Mouse (Mus musculus): ENCODE data around the gene Lrrc25.

Lrrc25 gene

DNA sequence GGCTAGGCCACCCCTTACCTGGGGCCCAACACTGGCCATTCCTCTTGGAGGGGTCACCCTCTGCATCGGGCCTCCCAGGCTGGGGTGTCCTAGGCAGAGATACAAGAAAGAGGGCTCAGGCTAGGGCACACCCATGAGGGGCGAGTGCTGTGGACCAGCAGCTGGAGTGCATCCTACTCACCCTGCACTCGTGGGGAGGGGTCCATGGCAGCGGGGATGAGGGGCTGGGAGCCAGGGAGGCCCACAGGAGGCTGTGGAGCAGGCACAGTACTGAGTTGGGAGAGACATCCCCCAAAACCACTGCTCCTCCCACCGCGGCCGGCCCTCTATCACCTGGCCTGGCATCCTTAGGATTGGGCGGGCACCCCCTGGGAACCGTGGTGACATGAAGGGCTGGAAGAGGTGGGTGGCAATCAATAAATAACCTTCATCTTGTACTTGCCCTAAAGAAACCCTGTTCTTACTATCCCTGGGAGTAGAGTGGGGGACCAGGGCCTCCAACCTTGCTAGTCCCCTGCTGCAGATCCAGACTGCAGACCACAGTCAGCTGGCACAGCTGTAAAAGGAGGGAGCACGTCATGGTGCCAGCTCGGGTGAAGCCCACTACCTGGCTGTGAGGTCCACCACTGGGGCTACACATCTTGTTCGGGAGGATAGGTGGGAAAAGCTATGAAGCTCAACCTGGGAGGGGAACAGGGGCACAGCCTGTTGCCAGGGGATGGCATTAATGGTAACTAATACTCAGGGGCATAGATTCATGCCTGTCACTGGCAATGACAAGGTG is 16.3 kb upstream of the Lrrc25 start:
- DNase-seq (ENCODE audit: low spot score in 2 of 2): no peak

DNA sequence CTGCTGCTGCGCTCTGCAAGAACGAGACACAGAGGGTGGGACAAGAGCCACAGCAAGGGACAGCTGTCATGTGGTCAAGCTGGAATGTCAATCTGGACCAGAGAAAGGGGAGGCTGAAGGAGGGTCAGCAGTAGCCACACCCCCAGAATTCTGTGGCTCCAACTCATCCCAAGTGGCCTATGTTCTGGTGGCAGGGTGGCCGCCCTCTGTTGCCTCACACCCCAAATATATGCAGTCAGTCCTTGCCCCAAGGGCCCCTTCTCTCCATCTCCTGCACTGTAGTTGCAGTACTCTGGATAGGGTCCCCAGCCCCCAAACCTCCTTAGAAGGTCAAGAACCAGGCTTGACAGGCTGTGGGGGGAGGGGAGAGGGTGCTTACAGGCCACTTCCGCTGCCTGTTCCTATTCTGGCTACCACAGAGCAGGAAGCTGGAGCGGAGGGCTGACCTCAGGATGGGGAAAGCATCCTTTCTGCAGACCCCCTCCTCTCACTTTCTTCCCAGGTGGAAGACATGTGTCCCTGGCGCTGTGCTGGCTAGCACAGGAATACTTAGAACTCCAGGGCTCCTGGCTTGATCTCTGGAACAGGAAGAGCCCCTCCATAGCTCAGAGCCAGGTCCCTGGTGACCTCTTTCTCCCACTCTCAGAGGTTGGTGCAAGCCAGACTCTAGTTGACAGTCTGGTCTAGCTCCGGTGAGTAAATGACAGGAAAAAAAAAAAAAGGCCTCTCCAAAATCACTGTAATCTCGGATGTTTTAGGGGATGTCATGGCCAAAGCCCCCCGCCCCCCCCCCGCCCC is 15.3 kb upstream of the Lrrc25 start:
- DNase-seq (ENCODE audit: low spot score in 2 of 2): peak in 1 of 2 experiments; percentile 46

DNA sequence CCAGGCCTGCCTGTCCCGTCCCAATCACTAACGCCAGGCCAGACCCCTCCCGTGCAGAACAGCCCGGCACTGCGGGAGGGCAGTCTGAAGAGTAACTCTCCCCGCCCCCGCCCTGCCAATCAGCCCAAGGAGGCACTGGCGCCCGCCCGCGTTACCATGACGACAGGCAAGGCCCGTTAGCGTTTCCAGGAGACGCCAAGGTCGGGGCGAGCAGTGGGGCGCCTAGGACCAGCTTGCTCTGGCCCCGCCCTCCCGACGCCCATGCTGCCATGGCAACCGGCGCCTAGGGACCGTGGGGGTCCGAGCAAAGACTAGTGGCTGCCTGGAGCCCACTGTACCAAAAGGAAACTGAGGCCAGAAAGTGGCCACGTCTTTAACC is 14.7 kb upstream of the Lrrc25 start:
- DNase-seq (ENCODE audit: low spot score in 2 of 2): peak; percentile 55 to 88

DNA sequence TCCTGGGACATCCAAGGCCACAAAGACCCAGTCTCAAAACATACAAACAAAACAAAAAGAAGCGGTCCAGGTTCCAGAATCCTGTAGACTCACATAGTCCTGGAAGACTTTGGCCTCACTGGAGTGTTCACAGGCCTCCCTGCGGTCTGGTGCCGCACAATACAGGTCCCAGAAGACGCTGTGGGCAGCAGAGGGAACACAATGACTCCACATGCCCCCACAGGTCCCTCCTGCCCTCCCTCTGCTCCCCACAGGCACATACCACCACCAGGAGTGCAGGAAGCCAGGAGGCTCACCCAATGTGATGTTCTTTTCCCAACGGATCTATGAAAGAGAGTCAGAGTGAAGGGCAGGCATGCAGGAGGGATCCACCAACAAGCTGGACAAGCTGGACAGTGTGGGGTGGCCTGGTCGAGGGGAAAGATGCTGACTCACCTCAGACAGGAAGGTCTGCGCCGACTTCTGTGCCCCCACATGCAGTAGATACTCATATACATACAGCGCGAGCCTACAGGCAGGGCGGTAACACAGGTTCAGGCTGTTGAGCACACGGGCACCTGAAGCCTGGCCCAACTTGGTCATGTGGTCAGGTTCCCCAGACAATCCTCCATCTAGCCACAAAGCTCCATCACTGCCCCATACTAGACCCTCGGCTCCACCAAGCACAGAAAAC is 13.7 kb upstream of the Lrrc25 start:
- no peak for DNase-seq (ENCODE audit: low spot score in 2 of 2)

DNA sequence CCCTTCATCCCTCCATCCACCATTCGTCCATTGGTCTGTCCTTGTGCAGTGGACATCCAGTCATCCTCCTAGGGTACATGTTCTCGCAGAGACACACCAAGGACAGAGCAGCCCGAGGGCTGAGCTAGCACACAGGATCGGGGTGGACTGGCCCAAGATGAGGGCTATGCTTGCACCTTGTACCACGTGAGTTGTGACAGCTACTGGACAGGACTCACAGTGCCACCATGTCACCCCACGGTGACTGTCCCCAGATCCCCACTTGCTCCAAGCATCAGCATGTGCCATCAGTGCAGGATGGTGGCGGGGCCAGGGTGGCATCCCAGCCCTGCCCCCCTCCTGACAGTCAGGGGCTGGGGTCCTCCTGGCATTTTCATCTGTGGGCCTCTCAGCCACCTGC is 11.4 kb upstream of the Lrrc25 start:
- DNase-seq (ENCODE audit: low spot score in 2 of 2): no peak

DNA sequence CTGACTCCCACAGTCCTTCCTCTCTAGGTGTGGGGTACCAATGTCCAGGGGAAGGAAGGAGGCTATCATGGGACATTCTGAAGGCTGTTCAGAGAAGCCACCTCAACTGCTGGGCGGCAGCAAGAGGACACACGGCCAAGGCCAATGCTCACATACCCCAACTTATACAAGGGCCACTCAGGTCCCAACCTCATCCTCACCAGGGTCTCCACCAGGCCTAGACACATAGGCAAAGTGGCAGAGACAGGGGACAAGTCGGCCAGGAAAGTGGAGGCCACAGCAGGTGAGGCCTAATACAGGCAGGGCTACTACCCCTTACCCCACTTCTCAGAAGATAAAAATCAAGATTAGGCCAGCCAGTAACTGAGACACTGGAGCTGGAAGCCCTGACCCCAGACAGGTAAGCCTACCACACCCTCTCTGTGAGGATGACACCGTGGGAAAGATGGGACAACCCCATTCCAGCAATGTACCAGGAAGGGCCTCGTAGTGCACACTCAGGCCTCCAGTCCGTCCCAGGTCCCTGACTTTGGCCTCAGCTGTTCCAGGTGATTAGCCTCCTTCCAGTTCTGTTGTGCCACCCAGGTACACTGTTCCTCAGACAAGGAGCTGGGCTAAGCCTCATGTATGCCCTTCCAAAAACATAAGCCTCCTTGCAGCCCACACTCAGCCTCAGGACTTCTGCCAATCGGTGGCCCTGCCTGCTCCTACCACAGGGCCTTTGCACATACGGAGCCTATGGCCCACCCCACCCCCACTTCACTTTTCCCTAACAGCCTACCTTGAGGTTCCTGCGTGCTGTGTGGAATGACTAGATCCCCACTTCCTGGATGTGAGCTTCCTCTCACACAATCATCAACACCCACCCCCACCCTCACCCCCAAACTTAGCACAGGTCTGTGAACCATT is 9.8 kb upstream of the Lrrc25 start:
- DNase-seq (ENCODE audit: low spot score in 2 of 2): no peak

DNA sequence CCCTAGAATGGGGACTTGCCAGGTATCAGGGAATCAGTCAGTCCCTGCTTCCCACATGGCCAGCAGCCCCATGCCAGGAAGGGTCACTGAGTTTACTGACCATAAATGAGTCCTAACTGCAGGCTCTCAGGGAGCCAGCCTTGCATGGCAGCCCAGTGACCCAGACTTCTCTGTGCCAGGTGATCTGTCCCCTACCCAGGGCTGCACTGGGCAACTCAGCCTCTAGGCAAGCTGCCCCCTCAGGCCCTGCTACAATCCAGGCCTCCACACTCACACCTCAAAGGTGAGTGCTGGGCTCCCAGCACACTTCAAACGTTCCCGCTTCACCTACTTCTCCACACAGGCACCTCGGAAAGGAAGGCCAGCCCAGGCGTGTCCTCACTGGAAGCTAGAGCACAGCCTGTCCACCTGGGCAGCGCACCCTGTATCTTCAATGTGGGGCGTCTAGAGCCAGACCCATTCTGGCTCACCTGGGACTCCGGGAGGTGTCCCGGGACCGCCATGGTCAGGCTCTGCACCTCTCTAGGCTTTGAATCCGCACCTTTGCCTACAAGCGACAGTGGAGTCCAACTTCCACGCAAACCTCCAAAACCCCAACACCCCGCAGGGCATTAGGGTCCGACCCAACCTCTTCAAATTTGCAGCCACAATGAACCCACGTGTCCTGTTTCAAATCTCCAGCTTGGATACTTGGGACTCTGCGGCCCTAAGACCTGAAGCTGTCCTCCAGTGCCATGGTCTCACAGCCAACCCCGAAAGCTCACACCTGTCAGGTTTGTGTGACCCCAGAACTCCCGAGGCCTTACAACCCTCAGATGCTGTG is 9.0 kb upstream of the Lrrc25 start:
- DNase-seq (ENCODE audit: low spot score in 2 of 2): peak in 1 of 2 experiments; percentile 27

DNA sequence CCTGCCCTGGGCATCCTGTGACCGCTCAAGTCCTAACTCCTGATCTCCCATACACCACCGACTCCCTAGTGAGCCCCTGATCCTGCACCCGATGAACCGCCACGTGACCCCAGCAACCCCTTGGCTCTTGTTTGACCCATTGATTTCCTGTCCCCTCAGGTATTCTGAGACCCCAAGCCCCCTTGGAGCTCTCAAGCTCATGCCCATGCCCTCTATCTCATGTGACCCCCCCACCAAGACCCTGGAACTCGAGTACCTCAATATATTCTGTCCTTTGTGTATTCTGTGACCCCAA is 8.4 kb upstream of the Lrrc25 start:
- DNase-seq (ENCODE audit: low spot score in 2 of 2): peak in 1 of 2 experiments; percentile 38

DNA sequence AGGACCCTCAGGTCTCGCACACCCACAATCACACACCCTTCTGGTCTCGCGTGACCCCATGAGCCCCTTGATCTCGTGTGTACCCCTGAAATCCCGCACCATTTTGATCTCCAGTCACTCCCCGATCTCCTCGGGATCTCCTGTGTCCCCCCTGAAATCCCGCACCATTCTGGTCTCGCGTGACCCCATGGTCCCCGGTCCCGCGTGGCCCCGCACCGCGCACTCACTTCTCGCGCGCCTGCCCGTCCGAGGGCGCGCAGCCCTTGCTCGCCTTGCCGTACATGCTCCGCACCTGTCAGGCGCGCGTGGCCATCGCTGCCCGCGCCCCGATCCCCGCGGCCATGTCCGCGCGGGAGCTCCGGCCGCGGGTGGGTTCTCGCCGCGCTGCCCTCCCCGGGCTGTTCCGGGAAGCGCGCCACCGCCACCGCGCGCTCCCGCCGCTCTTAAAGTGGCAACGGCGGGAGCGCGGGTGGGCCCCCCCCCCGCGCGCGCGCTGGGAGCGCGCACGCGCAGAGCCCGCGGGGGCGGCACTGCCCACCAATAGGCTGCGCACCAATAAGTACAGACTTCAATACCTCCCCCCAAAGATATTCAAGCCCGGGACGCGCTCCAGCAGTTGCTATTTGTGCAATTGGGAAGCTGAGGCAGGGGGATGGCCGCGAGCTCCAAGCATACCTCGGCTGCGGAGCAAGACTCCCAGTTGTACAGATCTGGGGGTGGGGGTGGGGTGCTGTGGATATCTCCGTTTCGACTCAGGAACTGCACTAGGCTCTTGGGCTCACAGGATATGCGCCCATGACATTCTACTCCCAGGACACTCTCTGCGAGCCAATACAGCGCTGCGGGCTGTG is 7.8 kb upstream of the Lrrc25 start:
- DNase-seq (ENCODE audit: low spot score in 2 of 2): peak in 1 of 2 experiments; percentile 58

DNA sequence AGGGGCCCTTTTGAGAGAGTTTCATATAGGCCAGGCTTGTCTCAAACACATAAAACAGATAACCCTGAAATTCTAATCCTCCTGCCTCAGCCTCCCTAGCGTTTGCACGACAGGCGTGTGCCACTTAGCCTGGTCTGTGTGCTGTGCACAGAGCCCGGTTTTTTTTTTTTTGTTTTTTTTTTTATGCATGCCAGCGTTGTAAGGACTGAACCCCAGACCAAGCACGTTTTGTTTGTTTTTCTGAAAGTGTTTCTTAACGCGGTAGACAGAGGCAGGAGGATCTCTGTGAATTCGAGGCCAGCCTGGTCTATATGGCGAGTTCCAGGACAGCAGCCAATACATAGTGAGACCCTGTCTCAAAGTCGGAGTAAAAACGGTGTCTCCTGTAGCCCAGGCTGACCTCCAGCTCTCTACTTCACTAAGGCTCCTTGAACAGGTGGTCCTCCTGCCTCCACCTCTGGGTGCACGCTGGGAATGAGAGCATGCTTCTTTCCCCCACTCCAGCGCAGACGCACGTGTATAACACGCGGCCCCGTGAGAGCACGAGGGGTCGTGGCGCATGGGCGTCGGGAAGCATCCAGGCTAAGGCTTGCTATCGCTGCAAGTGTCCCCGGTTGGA is 7.1 kb upstream of the Lrrc25 start, which contains the start of gene Ssbp4:
TSS of gene Ssbp4 (minus strand) at position 124 of the 619 bp plus-strand sequence.
- DNase-seq (ENCODE audit: low spot score in 2 of 2): peak in 1 of 2 experiments; percentile 46

DNA sequence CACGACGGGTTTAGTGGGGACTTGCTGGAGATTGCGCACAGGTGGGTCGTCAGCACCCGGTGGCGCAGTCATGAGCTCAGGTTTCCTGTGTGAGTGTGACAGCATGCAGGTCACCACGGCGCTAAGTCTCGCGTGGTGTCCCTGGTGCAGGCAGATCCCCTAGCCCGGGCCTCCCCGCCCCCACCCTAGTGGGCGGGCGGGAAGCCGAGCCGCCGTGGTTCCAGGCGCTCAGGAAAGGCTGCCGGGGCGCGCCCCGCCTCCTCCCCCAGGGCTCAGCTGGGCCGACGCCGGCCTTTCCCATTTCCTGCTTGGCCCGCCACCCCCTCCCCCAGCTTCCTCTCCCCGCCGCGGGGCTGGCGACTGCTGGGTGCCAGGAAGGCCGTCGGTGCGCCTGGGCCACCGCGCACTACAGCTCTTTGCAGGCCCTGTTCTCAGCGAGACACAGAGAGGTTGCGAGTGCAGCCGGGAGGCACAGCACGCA is 6.5 kb upstream of the Lrrc25 start:
- peak in 1 of 2 experiments; percentile 78 for DNase-seq (ENCODE audit: low spot score in 2 of 2)

DNA sequence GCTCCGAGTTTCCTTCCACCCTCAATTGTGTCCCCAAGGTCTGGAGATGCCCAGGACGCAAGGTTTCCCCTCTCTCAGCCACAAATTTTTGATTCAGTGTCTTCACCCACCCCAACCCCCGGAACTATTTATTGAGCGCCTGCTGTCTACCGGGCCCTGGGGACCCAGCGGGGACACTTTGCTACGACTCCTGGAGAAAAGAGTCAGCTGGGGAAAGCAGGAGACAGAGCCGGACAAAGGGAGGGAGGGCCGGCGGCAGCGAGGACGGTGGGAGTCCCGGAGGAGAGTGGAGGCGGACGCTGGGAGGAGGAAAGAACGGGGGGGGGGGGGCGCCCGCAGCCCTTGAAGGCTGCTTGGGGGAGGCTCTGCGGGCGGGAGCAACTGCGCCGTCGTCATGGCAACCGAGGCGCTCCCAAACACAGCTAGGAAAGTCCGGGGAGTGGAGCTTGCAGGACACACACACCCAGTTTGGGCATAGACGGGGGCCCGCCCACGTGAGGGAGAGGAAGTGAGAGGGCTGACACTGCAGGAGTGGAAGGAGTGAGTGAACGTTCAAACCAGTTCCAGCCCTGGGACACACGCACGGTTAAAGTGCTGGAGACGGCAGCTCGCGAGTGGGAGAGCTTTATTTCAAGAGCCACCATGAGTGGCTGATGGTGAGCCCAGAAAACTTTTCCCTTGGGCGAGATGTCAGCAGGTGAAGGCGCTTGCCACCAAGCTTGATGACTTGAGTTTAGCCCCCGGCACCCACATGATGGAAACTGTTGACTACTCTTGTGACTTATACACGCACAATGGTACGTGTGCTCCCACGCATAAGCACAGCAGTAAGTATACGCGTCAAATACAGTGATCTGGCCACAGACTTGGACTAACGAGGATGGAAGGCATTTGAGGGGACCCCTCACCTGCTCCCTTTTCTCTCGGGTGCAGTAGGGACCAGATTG is 5.8 kb upstream of the Lrrc25 start:
- DNase-seq (ENCODE audit: low spot score in 2 of 2): peak in 1 of 2 experiments; percentile 86

DNA sequence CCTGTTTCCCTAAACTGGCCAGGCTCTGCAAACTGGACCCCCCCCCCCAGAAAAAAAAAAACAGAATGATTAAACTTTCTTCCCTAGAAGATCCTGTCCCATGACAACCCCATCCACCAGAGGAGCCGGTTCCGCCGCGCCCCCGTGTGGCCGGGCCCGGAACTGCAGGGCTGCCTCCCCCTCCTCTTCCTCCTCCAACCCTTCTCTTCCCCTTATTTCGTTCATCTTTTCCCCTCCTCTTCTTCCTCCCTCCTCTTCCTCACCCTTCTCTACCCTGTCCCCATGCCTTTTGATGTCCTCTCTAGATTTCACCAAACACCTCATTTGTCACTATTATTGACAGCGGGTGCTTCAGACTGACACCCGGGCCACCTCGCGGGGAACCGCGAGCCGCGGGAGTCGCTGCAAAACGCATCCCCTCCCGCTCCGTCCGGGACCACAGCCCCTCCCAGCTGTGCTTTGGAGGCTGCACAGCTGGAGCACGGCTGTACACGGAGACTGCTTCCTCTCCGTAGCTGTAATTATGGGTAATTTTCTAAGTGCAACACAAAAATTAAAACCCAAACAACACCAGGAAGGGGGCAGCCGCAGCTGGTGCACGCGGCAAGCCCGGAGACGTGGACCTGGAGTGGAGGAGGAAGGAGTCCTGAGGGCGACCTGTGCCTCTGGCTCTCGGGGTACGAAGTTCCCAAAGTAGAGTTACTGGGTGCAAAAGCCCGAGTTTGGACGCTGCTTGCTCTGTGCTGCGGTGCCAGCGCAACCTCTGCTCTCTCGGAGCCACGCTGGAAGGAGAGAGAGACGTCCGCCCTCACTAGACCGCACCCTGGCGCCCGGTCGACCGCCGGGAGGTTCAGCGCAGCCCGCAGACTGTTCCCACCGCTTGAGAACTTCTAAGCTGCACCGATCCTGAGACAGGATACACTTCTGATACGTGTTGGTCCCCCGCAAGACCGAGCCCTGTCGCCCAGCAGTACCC is 4.9 kb upstream of the Lrrc25 start:
- peak; percentile 89 to 93 for DNase-seq (ENCODE audit: low spot score in 2 of 2)

DNA sequence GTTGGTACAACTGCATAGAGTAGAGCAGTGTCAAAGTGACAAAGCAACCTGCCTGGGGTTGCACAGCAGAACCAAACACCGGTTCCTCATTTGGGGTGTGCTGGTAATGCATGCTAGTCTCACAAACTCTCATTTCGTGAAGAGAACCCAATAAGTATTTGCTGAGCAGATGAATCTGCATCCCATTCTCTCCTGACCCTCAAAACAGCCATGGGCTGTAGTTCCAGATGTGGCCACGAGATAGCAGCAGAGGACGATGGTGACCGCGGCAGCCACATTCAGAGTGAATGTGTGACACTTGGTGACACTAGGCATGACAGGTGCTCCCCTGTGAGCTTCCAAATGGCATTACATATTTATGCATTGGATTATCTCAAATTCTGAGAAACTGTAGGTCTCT is 4.1 kb upstream of the Lrrc25 start:
- peak; percentile 94 to 95 for DNase-seq (ENCODE audit: low spot score in 2 of 2)

DNA sequence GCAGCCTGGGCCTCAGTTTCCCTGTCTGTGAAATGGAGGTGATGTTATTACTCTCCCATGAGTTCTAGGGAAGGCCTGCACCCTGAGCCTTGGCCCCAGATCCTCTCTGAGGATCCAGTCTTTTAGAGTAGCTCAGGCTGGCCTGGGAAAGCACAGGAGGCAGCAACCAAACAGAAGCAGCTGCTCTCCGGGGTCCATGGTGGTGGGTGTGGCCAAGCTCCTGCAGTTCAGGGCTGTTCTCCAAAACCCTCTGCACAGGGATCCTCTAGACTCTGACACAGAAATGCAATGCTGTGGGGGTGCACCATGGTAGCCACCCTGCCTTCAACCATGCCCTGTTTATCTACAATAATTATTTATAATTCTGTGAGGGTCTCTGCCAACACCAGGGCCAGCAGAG is 2.2 kb upstream of the Lrrc25 start:
- no peak for DNase-seq (ENCODE audit: low spot score in 2 of 2)

DNA sequence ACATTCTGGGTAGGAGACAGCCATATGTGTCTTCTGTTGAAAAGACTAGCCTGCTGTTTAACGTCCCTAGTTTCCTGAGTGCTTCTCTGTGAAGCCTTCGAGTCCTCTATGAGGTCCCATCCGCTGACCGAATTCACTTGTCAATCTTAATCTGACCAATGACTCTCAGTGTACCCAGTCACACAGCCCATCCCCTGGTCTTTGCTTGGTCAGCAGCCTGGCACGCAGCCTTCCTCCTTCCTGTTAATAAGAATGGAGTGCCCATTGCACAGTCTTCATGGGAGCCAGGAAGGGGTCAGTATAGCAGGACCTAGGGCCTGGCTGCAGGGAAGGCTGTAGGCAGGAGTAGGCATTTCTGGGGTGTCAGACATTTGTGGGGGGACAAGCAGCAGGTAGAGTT is 1.5 kb upstream of the Lrrc25 start:
- no peak for DNase-seq (ENCODE audit: low spot score in 2 of 2)

DNA sequence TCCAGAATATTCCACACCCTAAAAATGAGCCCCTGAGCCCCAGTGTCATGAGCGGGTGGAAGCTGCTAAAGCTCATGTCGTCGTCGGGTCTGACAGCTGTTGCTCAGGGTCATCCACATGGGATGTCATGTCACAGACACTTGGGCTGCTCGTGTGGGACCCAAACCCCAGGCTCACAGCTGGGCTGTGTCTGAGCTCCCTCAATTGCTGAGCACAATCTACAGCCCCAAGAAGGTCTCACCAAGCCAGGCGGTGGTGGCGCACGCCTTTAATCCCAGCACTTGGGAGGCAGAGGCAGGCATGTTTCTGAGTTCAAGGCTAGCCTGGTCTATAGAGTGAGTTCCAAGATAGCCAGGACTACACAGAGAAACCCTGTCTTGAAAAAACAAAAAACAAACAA is 674 bp upstream of the Lrrc25 start:
- DNase-seq (ENCODE audit: low spot score in 2 of 2): no peak
